Mouse (Mus musculus): ENCODE measurements around the gene Iqcf3. TPM values are rescaled to one million over a fixed set of nuclear protein-coding genes. Genes with fewer than 3 reads are reported as not detected.
"Not testable (repeated sequence)": the region's sequence is repeated elsewhere in the genome, so short reads cannot be mapped to it uniquely, and the experiment has no call there.

The Iqcf3 gene
- polyA plus RNA-seq, 1 experiment, result not detected

GRCm38 (mm10) chr9:106513566-106513965, 47.9 kb downstream of the Iqcf3 start:
- Histone ChIP-seq H3K27ac (ENCODE audit: insufficient read depth, low read length) (no peak overlapping the region), H3K4me3 (ENCODE audit: insufficient read depth, low read length) (no peak overlapping the region), H3K4me1 (ENCODE audit: control insufficient read depth, insufficient read depth, low read length) (no peaks in the 10 kb centered on the region)
- TF ChIP-seq POLR2A (IDR thresholded peaks at IDR 0.05; ENCODE audit: low read depth, low read length), result no peak
- TF ChIP-seq CTCF (IDR thresholded peaks at IDR 0.05; ENCODE audit: borderline replicate concordance, insufficient read depth, low read length), result no peak

GRCm38 (mm10) chr9:106512729-106513450, 48.5 kb downstream of the Iqcf3 start:
- Histone ChIP-seq H3K27ac (ENCODE audit: insufficient read depth, low read length) (no peak overlapping the region), H3K4me3 (ENCODE audit: insufficient read depth, low read length) (no peak overlapping the region), H3K4me1 (ENCODE audit: control insufficient read depth, insufficient read depth, low read length) (no peaks in the 10 kb centered on the region)
- TF ChIP-seq POLR2A (IDR thresholded peaks at IDR 0.05; ENCODE audit: low read depth, low read length) (no peak), CTCF (IDR thresholded peaks at IDR 0.05; ENCODE audit: borderline replicate concordance, insufficient read depth, low read length) (no peak)

GRCm38 (mm10) chr9:106509356-106509755, 52.1 kb downstream of the Iqcf3 start:
- Histone ChIP-seq H3K4me1 (ENCODE audit: control insufficient read depth, insufficient read depth, low read length) (no peaks in the 10 kb centered on the region), H3K4me3 (ENCODE audit: insufficient read depth, low read length) (no peak overlapping the region), H3K27ac (ENCODE audit: insufficient read depth, low read length) (no peak overlapping the region)
- TF ChIP-seq POLR2A (IDR thresholded peaks at IDR 0.05; ENCODE audit: low read depth, low read length) (no peak), CTCF (IDR thresholded peaks at IDR 0.05; ENCODE audit: borderline replicate concordance, insufficient read depth, low read length) (no peak)

- H3K4me3 ChIP-seq (ENCODE audit: insufficient read depth, low read length), result no peak overlapping the region
- TF ChIP-seq POLR2A (IDR thresholded peaks at IDR 0.05; ENCODE audit: low read depth, low read length) (no peak), CTCF (IDR thresholded peaks at IDR 0.05; ENCODE audit: borderline replicate concordance, insufficient read depth, low read length) (no peak)
- H3K27ac ChIP-seq (ENCODE audit: insufficient read depth, low read length), result no peak overlapping the region
- H3K4me1 ChIP-seq (ENCODE audit: control insufficient read depth, insufficient read depth, low read length), result no peaks in the 10 kb centered on the region
These were observed 57.2 kb downstream of the Iqcf3 start for GRCm38 (mm10) chr9:106504246-106504645.

- Histone ChIP-seq H3K4me3 (ENCODE audit: insufficient read depth, low read length) (no peak overlapping the region), H3K27ac (ENCODE audit: insufficient read depth, low read length) (no peak overlapping the region), H3K4me1 (ENCODE audit: control insufficient read depth, insufficient read depth, low read length) (no peaks in the 10 kb centered on the region)
- no peak for TF ChIP-seq POLR2A (IDR thresholded peaks at IDR 0.05; ENCODE audit: low read depth, low read length)
- no peak for TF ChIP-seq CTCF (IDR thresholded peaks at IDR 0.05; ENCODE audit: borderline replicate concordance, insufficient read depth, low read length)
These were observed 59.6 kb downstream of the Iqcf3 start for GRCm38 (mm10) chr9:106501846-106502245.

- Histone ChIP-seq H3K27ac (ENCODE audit: insufficient read depth, low read length) (no peak within 1 kb of the TSS), H3K4me3 (ENCODE audit: insufficient read depth, low read length) (no peak within 1 kb of the TSS), H3K4me1 (ENCODE audit: control insufficient read depth, insufficient read depth, low read length) (no peaks in the 10 kb centered on the region)
- no peak for TF ChIP-seq POLR2A (IDR thresholded peaks at IDR 0.05; ENCODE audit: low read depth, low read length)
These were observed 61.8 kb downstream of the Iqcf3 start, which contains the start of gene Iqcf1 for GRCm38 (mm10) chr9:106499667-106500066. TSS of gene Iqcf1 (plus strand) at chr9:106499967.

GRCm38 (mm10) chr9:106487602-106488001, 73.8 kb downstream of the Iqcf3 start:
- not testable (repeated sequence) for H3K4me3 ChIP-seq (ENCODE audit: insufficient read depth, low read length); H3K4me1 ChIP-seq (ENCODE audit: control insufficient read depth, insufficient read depth, low read length); H3K27ac ChIP-seq (ENCODE audit: insufficient read depth, low read length)

GRCm38 (mm10) chr9:106485076-106485475, 76.4 kb downstream of the Iqcf3 start:
- H3K4me3 ChIP-seq (ENCODE audit: insufficient read depth, low read length), result no peak overlapping the region
- H3K27ac ChIP-seq (ENCODE audit: insufficient read depth, low read length), result no peak overlapping the region
- H3K4me1 ChIP-seq (ENCODE audit: control insufficient read depth, insufficient read depth, low read length), result no peaks in the 10 kb centered on the region
- TF ChIP-seq CTCF (IDR thresholded peaks at IDR 0.05; ENCODE audit: borderline replicate concordance, insufficient read depth, low read length), result no peak
- TF ChIP-seq POLR2A (IDR thresholded peaks at IDR 0.05; ENCODE audit: low read depth, low read length), result no peak

- Histone ChIP-seq H3K27ac (ENCODE audit: insufficient read depth, low read length) (no peak overlapping the region), H3K4me3 (ENCODE audit: insufficient read depth, low read length) (no peak overlapping the region), H3K4me1 (ENCODE audit: control insufficient read depth, insufficient read depth, low read length) (no peaks in the 10 kb centered on the region)
- TF ChIP-seq POLR2A (IDR thresholded peaks at IDR 0.05; ENCODE audit: low read depth, low read length), result no peak
- TF ChIP-seq CTCF (IDR thresholded peaks at IDR 0.05; ENCODE audit: borderline replicate concordance, insufficient read depth, low read length), result no peak
These were observed 77.8 kb downstream of the Iqcf3 start for GRCm38 (mm10) chr9:106483606-106484005.

GRCm38 (mm10) chr9:106483136-106483535, 78.3 kb downstream of the Iqcf3 start:
- Histone ChIP-seq H3K4me1 (ENCODE audit: control insufficient read depth, insufficient read depth, low read length) (0 out of 2 replicates have a peak, but pooled peaks cover 1% of the 10 kb centered on the region), H3K27ac (ENCODE audit: insufficient read depth, low read length) (no peak overlapping the region), H3K4me3 (ENCODE audit: insufficient read depth, low read length) (no peak overlapping the region)
- TF ChIP-seq CTCF (IDR thresholded peaks at IDR 0.05; ENCODE audit: borderline replicate concordance, insufficient read depth, low read length) (no peak), POLR2A (IDR thresholded peaks at IDR 0.05; ENCODE audit: low read depth, low read length) (no peak)

Measured in embryonic fibroblast, embryonic 13.5 days (primary cell).